ENCODE assay signal across 27 mouse cellular contexts in genomic region chr6:6196527-6196926, GRCm38 (mm10).
"Had no signal": no experiment of that assay in that cellular context is flagged by ENCODE, and none has a peak within 500 bp of the region (broad histone marks: within the 10 kb centered on the region; RNA-seq: fewer than 3 reads in every experiment).

No protein-coding gene starts in this region.

- H3K4me2 ChIP-seq: heart, embryonic 11.5 days; heart, embryonic 13.5 days; heart, embryonic 15.5 days; hindbrain, embryonic 13.5 days; hindbrain, embryonic 15.5 days; kidney, embryonic 15.5 days; limb, embryonic 12.5 days; limb, embryonic 15.5 days; liver, embryonic 12.5 days had no signal

- H3K27ac ChIP-seq: heart, adult 2 months; heart, embryonic 13.5 days; heart, embryonic 15.5 days; hindbrain, embryonic 13.5 days; hindbrain, embryonic 15.5 days; hindbrain, postnatal 0 days; kidney, embryonic 15.5 days; kidney, postnatal 0 days; limb, embryonic 12.5 days; limb, embryonic 15.5 days; liver, embryonic 12.5 days; liver, embryonic 14.5 days had no signal

- DNase-seq: gastrocnemius, postnatal 14 days; gastrocnemius, postnatal 36 days; heart, adult 2 months; heart, postnatal 14 days; heart, postnatal 36 days; kidney, adult 11 months; kidney, adult 2 months; kidney, adult 9 months; kidney, postnatal 14 days; kidney, postnatal 36 days; layer of hippocampus, adult 9-11 months; layer of hippocampus, postnatal 36 days; left cerebral cortex, postnatal 4 days; lung, adult 18-20 months had no signal

- ATAC-seq: hindbrain, postnatal 0 days; intestine, embryonic 16.5 days; liver, embryonic 12.5 days had no signal

- H3K4me1 ChIP-seq: heart, embryonic 15.5 days; hindbrain, embryonic 13.5 days; hindbrain, embryonic 15.5 days; liver, embryonic 12.5 days had no signal

- H3K36me3 ChIP-seq: heart, embryonic 15.5 days; hindbrain, embryonic 13.5 days; hindbrain, embryonic 15.5 days; limb, embryonic 15.5 days had no signal

- H3K9me3 ChIP-seq: heart, embryonic 13.5 days; heart, embryonic 15.5 days; hindbrain, embryonic 13.5 days; hindbrain, embryonic 15.5 days; kidney, embryonic 15.5 days; limb, embryonic 12.5 days; limb, embryonic 15.5 days; liver, embryonic 12.5 days had no signal

- H3K4me3 ChIP-seq: heart, adult 2 months; heart, embryonic 13.5 days; heart, embryonic 15.5 days; hindbrain, embryonic 13.5 days; hindbrain, embryonic 15.5 days; kidney, embryonic 15.5 days; limb, embryonic 12.5 days; limb, embryonic 15.5 days; liver, embryonic 12.5 days had no signal

- H3K9ac ChIP-seq: heart, embryonic 13.5 days; heart, embryonic 15.5 days; hindbrain, embryonic 13.5 days; hindbrain, embryonic 15.5 days; kidney, embryonic 15.5 days; limb, embryonic 12.5 days; limb, embryonic 15.5 days; liver, embryonic 12.5 days; liver, embryonic 14.5 days had no signal

- H3K27me3 ChIP-seq: heart, embryonic 13.5 days; heart, embryonic 15.5 days; hindbrain, embryonic 13.5 days; hindbrain, embryonic 15.5 days; kidney, embryonic 15.5 days; limb, embryonic 12.5 days; limb, embryonic 15.5 days; liver, embryonic 12.5 days had no signal
